Comparison of ENCODE assay signal across 24 mouse cellular contexts in the genomic region with DNA sequence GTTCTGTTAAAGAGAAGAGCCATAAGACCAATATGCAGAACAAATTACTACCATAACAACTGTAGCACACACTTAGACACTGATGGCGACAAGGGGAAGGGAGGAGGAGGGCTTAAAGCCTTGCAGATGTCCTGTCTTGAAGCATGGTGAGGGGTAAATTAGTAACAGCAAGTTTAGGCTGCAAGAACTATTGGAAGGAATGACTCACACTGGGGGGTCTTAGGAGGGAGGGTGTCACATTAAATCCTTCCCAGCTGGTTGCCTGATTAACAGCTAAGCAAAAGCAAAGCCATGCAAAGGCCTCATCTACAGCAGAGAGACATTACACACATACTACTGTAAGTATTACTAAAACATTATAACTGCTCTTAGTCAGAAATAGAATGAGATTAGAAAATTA. TPM values are rescaled to one million over a fixed set of nuclear protein-coding genes. Genes with fewer than 3 reads are reported as not detected.
DNase-seq lines count a peak whose midpoint lies in the region; ATAC-seq and TF ChIP-seq lines count a peak whose summit lies in the region.
"Had no signal": no experiment of that assay in that cellular context is flagged by ENCODE, and none has a peak within 500 bp of the region (broad histone marks: within the 10 kb centered on the region; RNA-seq: fewer than 3 reads in every experiment).

No protein-coding gene starts in this region.

- H3K9me3 ChIP-seq in limb, embryonic 14.5 days (ENCODE audit: control insufficient read depth, low read length) = no peaks in the 10 kb centered on the region
- no peaks in the 10 kb centered on the region for H3K9me3 ChIP-seq in limb, embryonic 10.5 days (replicated peaks)
- H3K9me3 ChIP-seq: embryonic facial prominence, embryonic 12.5 days; heart, embryonic 10.5 days; hindbrain, embryonic 12.5 days had no signal

- no peaks in the 10 kb centered on the region for H3K36me3 ChIP-seq in limb, embryonic 14.5 days (ENCODE audit: control insufficient read depth, insufficient read depth, low read length)
- H3K36me3 ChIP-seq in limb, embryonic 10.5 days = peaks cover 8% of the 10 kb centered on the region
- H3K36me3 ChIP-seq: embryonic facial prominence, embryonic 12.5 days; heart, embryonic 10.5 days; hindbrain, embryonic 12.5 days had no signal

- 38% methylated on average over 1 of the region's 1 CpGs for WGBS in limb, embryonic 14.5 days
- WGBS in limb, embryonic 10.5 days = 41% methylated on average over 1 of the region's 1 CpGs

- TF ChIP-seq POLR2A in limb, embryonic 14.5 days (IDR thresholded peaks at IDR 0.05; ENCODE audit: borderline replicate concordance, extremely low read depth, insufficient read depth, insufficient read length) = no peak

- no peaks in the 10 kb centered on the region for H3K27me3 ChIP-seq in limb, embryonic 14.5 days (ENCODE audit: control insufficient read depth, insufficient read depth, low read length)
- no peaks in the 10 kb centered on the region for H3K27me3 ChIP-seq in limb, embryonic 10.5 days (ENCODE audit: low read depth, poor library complexity, severe bottlenecking)
- H3K27me3 ChIP-seq: CH12.LX; embryonic facial prominence, embryonic 12.5 days; hindbrain, embryonic 12.5 days had no signal

- no peak overlapping the region for H3K27ac ChIP-seq in limb, embryonic 14.5 days (replicated peaks; ENCODE audit: low read depth, low read length)
- H3K27ac ChIP-seq in limb, embryonic 10.5 days = no peak overlapping the region
- H3K27ac ChIP-seq: embryonic facial prominence, embryonic 12.5 days; heart, embryonic 10.5 days; hindbrain, embryonic 12.5 days had no signal

- H3K4me3 ChIP-seq in limb, embryonic 14.5 days (replicated peaks; ENCODE audit: low read length) = no peak overlapping the region
- no peak overlapping the region for H3K4me3 ChIP-seq in limb, embryonic 10.5 days
- H3K4me3 ChIP-seq: embryonic facial prominence, embryonic 12.5 days; heart, embryonic 10.5 days; hindbrain, embryonic 12.5 days had no signal

- ATAC-seq in limb, embryonic 14.5 days (ENCODE audit: low FRiP score, low read depth) = no peak
- ATAC-seq: forebrain, embryonic 14.5 days; hindbrain, embryonic 16.5 days; inflammation-experienced regulatory T-cells, adult 6 months had no signal

- no peak overlapping the region for H3K4me2 ChIP-seq in limb, embryonic 14.5 days (replicated peaks; ENCODE audit: low read depth, low read length, severe bottlenecking)
- H3K4me2 ChIP-seq: embryonic facial prominence, embryonic 12.5 days; hindbrain, embryonic 12.5 days had no signal

- no peak overlapping the region for H3K9ac ChIP-seq in limb, embryonic 14.5 days (ENCODE audit: low read depth, low read length, severe bottlenecking)
- H3K9ac ChIP-seq: embryonic facial prominence, embryonic 12.5 days; hindbrain, embryonic 12.5 days had no signal

- H3K4me1 ChIP-seq in limb, embryonic 14.5 days (ENCODE audit: control insufficient read depth, insufficient read depth, low read length) = no peaks in the 10 kb centered on the region
- peaks cover 5% of the 10 kb centered on the region for H3K4me1 ChIP-seq in limb, embryonic 10.5 days
- H3K4me1 ChIP-seq: embryonic facial prominence, embryonic 12.5 days; heart, embryonic 10.5 days; hindbrain, embryonic 12.5 days had no signal

- peak; percentile 7 for DNase-seq in embryo, embryonic 11 days
- DNase-seq in embryo, embryonic 9.5 days (ENCODE audit: extremely low spot score) = no peak
- peak; percentile 56 for DNase-seq in limb, embryonic 14.5 days (ENCODE audit: low spot score)
- DNase-seq in limb, embryonic 10.5 days (ENCODE audit: low spot score) = no peak
- DNase-seq in NIH3T3 (ENCODE audit: low read depth) = peak; percentile 34
- DNase-seq in telencephalon, adult 2 months (ENCODE audit: low read depth, low spot score) = peak; percentile 12
- no peak for DNase-seq in natural killer cell, adult 2 months (ENCODE audit: low spot score in 2 of 2)
- DNase-seq: adrenal gland, adult 8-10 months; adrenal gland, postnatal 36 days; cerebellum, adult 11 months; cerebellum, adult 8-10 months; cerebellum, postnatal 14 days; gastrocnemius, postnatal 36 days; heart, adult 18-20 months; heart, postnatal 10 days; heart, postnatal 4 days had no signal

RNA-seq across cellular contexts. Expression of a gene that starts 28.0 kb away (rescaled TPM):
- 0.59 and 0.87 TPM in 2 replicates for polyA plus RNA-seq in limb, embryonic 14.5 days (2012; rRNA removed)
- polyA plus RNA-seq in limb, embryonic 14.5 days (2014; fragmentation: Nextera tagmentation; extraction: Ambion mirVana) = 0.10 and 0.51 TPM in 2 replicates
- polyA plus RNA-seq in limb, embryonic 10.5 days (2016; fragmentation: Nextera tagmentation; extraction: Ambion mirVana) = not detected in 2 replicates
- polyA plus RNA-seq: embryonic facial prominence, embryonic 12.5 days; forebrain, embryonic 14.5 days; heart, embryonic 10.5 days; heart, embryonic 14.5 days; hindbrain, embryonic 16.5 days; inflammation-experienced regulatory T-cells, adult 6 months had no signal

RNA-seq across cellular contexts. Expression of a gene that starts 32.4 kb away (rescaled TPM):
- polyA plus RNA-seq in limb, embryonic 14.5 days (2012; rRNA removed) = 7.7 and 12.3 TPM in 2 replicates
- 17.6 and 18.8 TPM in 2 replicates for polyA plus RNA-seq in limb, embryonic 14.5 days (2014; fragmentation: Nextera tagmentation; extraction: Ambion mirVana)
- 23.6 and 24.2 TPM in 2 replicates for polyA plus RNA-seq in limb, embryonic 10.5 days (2016; fragmentation: Nextera tagmentation; extraction: Ambion mirVana)

RNA-seq across cellular contexts. Expression of a gene that starts 53.6 kb away (rescaled TPM):
- 28.3 and 50.4 TPM in 2 replicates for polyA plus RNA-seq in limb, embryonic 14.5 days (2012; rRNA removed)
- 185 and 204 TPM in 2 replicates for polyA plus RNA-seq in limb, embryonic 14.5 days (2014; fragmentation: Nextera tagmentation; extraction: Ambion mirVana)
- 304 and 360 TPM in 2 replicates for polyA plus RNA-seq in limb, embryonic 10.5 days (2016; fragmentation: Nextera tagmentation; extraction: Ambion mirVana)

Comparison
In these comparisons a context has a peak if more than half of its experiments do, and no peak if none do; other contexts are left out.
1. DNase-seq: peak in embryo, embryonic 11 days (single experiment), limb, embryonic 14.5 days (single experiment), NIH3T3 (single experiment) and telencephalon, adult 2 months (single experiment); none in embryo, embryonic 9.5 days (single experiment), limb, embryonic 10.5 days (single experiment) and natural killer cell, adult 2 months (0 of 2).